Mouse (Mus musculus): ENCODE data around the gene Sirt7.

DNA sequence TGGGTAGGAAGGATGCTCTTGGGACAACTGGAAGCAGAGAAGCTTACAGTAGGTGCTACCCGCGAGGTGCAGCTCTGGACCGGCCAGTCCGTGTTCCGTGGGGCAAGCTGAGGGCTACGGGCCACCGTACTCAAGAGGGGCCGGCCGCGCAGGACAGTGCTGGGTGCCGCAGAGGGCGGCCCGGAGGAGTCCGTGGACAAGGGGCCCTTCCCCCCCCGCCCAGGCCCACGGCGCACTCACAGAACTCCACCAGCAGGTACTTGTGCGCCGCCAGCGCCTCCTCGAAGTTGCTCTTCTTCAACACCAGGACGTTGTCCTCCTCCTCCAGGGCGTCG is 52.7 kb downstream of the Sirt7 start:
- TF ChIP-seq POLR2A (IDR thresholded peaks at IDR 0.05; ENCODE audit: insufficient read depth, low read depth, low read length) = no peak
- TF ChIP-seq CTCF (IDR thresholded peaks at IDR 0.05) = no peak

Data from heart, adult 2 months (tissue).